Mouse (Mus musculus) embryo, embryonic 10 days (tissue): ENCODE results near the gene Phactr1.

Experiments used
- DNase-seq: peaks from one replicate; pipeline ENCODE4 v3.0.0-alpha.2; 2015; ENCODE audit warnings: low spot score

The Phactr1 gene

GRCm38 (mm10) chr13:42759170-42759569 lies 78.7 kb downstream of the Phactr1 start:
- no peak for DNase-seq

DNA sequence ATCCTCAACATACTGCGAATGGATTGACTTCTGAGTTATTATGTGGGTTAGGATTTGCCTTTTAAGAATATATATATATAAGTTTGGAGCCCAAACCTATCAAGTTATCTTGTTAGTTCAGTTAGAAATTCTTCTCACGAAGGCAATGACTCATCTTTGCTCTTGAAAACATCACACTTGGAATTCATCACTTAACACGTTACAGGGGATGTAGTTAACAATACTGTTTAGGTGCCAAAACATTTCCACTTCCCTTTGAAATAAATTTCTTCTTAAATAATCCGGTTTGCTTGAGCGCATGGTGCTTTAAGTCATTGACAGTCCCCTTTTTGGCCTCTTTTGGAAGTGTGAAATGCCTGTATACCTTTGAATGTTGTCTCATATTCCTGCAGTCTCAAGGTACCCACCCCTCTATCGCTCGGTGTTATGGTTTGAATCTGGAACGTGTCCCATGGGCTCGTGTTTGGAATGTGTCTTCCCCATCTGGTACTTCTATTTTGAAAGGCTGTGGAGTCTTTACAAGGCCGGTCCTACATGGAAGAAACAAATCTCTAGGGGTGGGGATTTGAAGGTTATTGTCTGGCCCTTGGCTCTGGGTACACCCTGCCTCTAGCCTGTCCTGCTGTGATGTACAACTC lies 80.6 kb downstream of the Phactr1 start:
- no peak for DNase-seq

GRCm38 (mm10) chr13:42772314-42772713 lies 91.9 kb downstream of the Phactr1 start:
- peak; percentile 21 for DNase-seq

DNA sequence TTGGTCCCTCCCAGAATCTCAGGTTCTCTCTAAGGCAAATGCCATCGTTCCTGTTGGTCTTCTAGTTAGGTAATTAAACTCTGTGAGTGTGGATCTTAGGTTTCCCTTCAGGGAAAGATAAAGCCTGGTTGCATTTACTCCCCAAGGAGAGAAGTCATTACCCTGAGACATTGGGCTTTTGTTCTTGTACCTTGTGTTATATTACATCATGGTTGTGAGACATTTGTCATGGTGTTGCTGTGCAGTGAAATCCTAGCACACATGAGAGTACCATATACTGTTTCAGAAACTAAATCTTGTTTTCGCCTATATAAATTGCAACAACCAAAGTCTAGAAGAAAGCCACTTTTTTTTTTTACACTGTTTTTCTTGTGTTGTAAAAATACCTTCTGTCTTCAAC lies 93.6 kb downstream of the Phactr1 start:
- DNase-seq: no peak

- no peak for DNase-seq
Measured at GRCm38 (mm10) chr13:42782151-42782550, 101.7 kb downstream of the Phactr1 start.

DNA sequence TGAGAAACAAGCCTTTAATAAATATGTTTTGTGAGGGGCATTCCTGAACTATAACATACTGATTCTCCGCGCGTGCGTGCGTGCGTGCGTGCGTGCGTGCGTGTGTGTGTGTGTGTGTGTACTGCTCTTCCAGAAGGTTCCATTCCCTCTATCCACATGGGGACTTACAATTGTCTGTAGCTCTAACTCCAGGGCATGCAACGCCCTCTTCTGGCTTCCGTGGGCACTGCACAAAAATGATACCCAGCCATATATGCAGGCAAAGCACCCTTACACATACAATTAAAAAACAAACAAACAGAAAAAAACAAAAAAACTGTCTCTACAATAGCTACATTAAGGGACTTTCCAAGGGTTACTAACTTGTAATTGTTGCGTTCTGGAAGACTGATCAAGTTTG lies 108.8 kb downstream of the Phactr1 start:
- DNase-seq: no peak

- DNase-seq: peak; percentile 74
Measured at GRCm38 (mm10) chr13:42792279-42792678, 111.9 kb downstream of the Phactr1 start.

DNA sequence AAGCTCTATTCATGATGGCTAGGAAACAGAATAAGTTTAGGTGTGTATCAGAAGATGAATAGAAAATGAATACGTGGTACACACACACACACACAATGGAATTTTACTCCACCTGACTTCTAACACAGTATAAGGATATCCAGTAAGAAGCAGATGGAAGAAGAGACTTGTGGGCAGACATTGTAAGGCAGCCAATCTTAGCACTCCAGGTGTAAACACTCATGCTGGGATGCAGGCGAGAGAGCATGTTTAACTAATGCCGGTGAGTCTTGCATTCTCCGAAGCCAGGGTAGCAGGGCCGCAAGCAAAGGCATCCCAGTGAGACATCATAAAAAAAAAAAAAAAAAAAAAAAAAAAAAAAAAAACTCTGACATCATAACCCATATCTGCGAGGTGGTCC lies 120.1 kb downstream of the Phactr1 start:
- no peak for DNase-seq

- no peak for DNase-seq
Measured at GRCm38 (mm10) chr13:42804314-42804713, 123.9 kb downstream of the Phactr1 start.

DNA sequence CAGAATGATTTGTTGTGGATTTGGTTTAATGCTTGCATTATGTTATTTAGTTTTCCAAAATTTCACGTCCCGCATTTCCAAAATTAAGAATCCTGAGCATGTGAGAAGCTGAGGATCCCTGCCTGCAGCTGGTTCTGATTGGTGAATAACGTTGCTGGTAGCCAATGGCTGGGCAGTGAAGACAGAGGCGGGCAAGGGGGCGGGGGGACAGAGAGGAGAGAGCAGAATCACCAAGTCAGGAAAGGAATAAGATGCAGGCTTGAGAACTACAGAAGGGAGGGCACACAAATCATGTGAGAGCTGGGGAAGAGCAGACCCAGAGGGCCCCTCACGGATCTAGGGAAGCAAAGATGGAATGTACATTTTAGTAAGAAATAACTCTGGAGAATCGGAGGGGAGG lies 132.3 kb downstream of the Phactr1 start:
- peak; percentile 72 for DNase-seq

GRCm38 (mm10) chr13:42818378-42818777 lies 138.0 kb downstream of the Phactr1 start:
- DNase-seq: peak; percentile 70

DNA sequence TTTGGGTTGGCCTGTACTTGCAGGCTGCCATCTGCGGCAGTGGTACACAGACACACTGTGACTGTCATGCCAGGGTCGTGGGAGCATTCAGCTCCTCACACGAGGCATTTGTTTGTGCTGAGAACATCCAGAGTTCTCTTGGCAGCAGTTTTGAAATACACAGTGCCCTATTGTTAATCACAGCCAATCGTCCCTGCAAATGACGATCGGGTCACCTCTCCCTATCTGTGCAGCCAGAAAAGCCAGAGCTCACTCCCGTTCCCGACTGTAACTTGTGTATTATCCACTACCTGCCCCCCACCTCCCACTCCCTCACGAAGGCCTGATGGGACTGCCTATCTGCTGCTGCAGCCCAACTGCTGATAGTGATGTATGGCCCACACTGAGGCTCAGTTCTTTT lies 140.1 kb downstream of the Phactr1 start:
- no peak for DNase-seq

DNA sequence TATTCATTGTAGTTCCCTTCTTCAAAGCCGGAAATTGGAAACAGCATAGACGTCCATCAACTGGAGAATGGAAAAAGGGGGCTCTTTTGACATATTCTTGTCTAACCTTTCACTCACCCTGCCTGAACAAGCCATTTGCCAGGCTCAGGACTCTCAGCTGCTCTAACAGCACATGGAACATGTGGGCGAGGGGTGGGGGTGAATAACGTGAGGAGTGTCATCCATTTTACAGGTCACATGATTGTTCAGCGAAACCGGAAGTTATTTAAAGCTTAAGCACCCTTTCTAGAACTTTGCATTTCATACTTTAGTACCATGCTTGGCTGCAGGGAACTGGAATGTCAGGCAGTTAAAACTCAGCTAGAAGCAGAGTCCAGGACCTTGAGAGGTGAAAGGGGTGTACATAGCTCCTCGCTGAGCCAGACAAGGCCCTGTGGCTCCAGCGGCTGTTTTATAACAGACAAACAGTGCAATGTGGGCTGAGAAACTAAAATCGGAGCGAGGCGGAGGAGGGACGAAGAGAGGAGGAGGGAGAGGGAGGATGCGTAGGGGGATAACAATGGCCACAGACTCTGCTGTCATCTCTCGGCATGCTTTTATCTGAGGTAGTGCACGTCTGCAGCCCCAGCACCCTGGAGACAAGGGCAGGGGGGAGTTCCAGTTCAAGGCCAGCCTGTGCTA lies 141.1 kb downstream of the Phactr1 start:
- peak; percentile 7 for DNase-seq

DNA sequence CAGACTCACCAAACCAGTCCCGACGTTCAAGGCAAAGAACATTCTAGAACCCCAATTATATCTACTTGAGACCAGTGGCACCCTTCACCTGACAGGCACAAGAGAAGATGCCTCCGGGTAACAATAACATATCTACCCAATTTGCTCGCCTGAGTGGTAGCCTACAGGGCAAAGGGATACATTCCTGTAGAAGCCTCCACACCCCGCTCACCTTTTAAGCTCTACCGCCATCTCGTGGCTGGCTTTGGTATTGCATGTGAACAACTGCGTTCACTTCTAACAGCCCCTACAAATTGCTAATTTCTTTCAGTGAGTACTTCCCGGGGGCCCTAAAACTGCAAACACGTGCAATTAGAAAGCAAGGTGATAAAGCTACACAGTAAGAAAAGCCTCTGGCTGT lies 142.1 kb downstream of the Phactr1 start:
- DNase-seq: peak; percentile 90

- DNase-seq: no peak
Measured at GRCm38 (mm10) chr13:42823875-42824274, 143.5 kb downstream of the Phactr1 start.

- DNase-seq: peak; percentile 48
Measured at GRCm38 (mm10) chr13:42826602-42827001, 146.2 kb downstream of the Phactr1 start.

GRCm38 (mm10) chr13:42828978-42829377 lies 148.6 kb downstream of the Phactr1 start:
- peak; percentile 39 for DNase-seq

GRCm38 (mm10) chr13:42835441-42835840 lies 155.0 kb downstream of the Phactr1 start:
- peak; percentile 25 for DNase-seq

- DNase-seq: no peak
Measured at GRCm38 (mm10) chr13:42839358-42839757, 158.9 kb downstream of the Phactr1 start.

DNA sequence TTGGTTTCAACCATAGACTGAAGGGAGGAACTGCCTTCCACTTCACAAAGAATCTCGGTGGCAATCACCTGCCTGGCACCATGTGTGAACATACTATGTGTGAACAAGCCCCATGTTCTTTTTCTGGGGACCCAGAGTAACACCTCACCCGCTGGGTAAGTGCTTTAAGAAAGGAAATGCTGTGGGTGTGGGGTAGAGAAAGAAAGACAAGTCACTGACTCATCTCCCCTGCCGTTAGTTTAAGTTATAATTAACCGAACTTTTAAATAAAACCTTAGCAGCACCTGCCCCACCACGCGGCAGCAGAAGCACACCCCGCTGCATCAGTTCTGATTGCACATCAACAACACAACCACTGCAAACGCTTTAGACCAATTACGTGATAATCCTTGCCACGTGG lies 171.7 kb downstream of the Phactr1 start:
- no peak for DNase-seq

- no peak for DNase-seq
Measured at GRCm38 (mm10) chr13:42853900-42854595, 173.6 kb downstream of the Phactr1 start.

GRCm38 (mm10) chr13:42866162-42866941 lies 185.9 kb downstream of the Phactr1 start:
- DNase-seq: peak; percentile 51
